Mouse (Mus musculus) small intestine, adult 2 months (tissue): Measurements from ENCODE around the gene AC124502.3.

ENCODE experiments used
- CTCF ChIP-seq: fragments of 200-500 bp; IDR thresholded peaks from 2 replicates; pipeline ENCODE4 v1.5.1; 2012; ENCODE audit warnings: low read depth, mild to moderate bottlenecking, control low read depth, inconsistent platforms, low read length, moderate library complexity, mixed read lengths; ENCODE audit not compliant: insufficient replicate concordance, insufficient read length; ENCODE audit errors: extremely low read depth
- POLR2A ChIP-seq: fragments of 200-500 bp; IDR thresholded peaks from 2 replicates; pipeline ENCODE4 v1.6.1; 2012; ENCODE audit warnings: low read depth, mild to moderate bottlenecking, control low read depth, inconsistent platforms, low read length, moderate library complexity

DNA sequence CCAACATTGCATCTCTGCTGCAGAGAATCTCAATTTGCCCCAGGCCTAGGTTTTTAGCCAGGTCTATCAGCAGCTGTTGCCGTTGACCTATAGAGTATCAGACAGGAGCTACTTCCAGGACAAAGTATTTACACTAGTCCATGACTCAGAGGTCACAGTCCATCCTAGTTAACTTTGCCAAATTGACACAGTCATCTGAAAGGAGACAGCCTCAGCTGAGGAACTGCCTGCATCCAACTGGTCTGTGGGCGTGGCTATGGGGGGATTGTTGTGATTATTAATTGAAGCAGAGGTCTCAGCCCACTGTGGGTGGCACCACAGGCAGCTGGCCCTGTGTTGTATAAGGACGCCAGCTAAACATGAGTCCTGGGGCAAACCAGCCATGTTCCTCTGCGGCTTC, 33.8 kb upstream of the AC124502.3 start:
- no peak for TF ChIP-seq CTCF
- TF ChIP-seq POLR2A, result no peak
